Mouse (Mus musculus) leukemia stem cell, adult 10-12 weeks (primary cell): ENCODE measurements around the gene Auh. TPM values are rescaled to one million over a fixed set of nuclear protein-coding genes. Genes with fewer than 3 reads are reported as not detected.

ENCODE experiments used
- polyA plus RNA-seq: library from polyadenylated mRNA; stranded (reverse); fragments of >175 nt; gene quantifications from 2 replicates; pipeline ENCODE4 v1.2.3, GENCODE M21; 2012; ENCODE audit warnings: low replicate concordance

The Auh gene
- 5.0 and 6.8 TPM in 2 replicates for polyA plus RNA-seq

GRCm38 (mm10) chr13:52929209-52930171 is at the start of gene Auh:
Gene Auh (minus strand): TSS chr13:52929681.

Other genes starting within 250 kb of the Auh start
- 3.7 and 10.0 TPM in 2 replicates for gene Nfil3, start 51.4 kb upstream of the Auh start, polyA plus RNA-seq